Mouse (Mus musculus) heart, embryonic 14.5 days (tissue): ENCODE data around the gene Pus10. TPM values are rescaled to one million over a fixed set of nuclear protein-coding genes. Genes with fewer than 3 reads are reported as not detected.

Experiments used
- ATAC-seq: fragments of 200-750 bp; cut with Nextera tagmentation; 2 replicates; pipeline ENCODE4 v1.8.0; 2017; ENCODE audit warnings: low read depth, moderate TSS enrichment; ENCODE audit not compliant: insufficient number of reproducible peaks, insufficient read depth, low FRiP score
- H3K27ac ChIP-seq, 2 experiments: fragments of 200-500 bp in 1 of 2; fragments of 300-500 bp in 1 of 2; sonication (generic) in 1 of 2; replicated peaks in 1 of 2; 2 replicates each; pipeline ENCODE4 v1.5.1; 2012 to 2014; ENCODE audit warnings: low read depth in 2 of 2, low read length in 2 of 2, control low read depth in 1 of 2, mild to moderate bottlenecking in 1 of 2, mixed read lengths in 1 of 2; ENCODE audit not compliant: control insufficient read depth in 1 of 2, insufficient read depth in 1 of 2
- H3K27me3 ChIP-seq: fragments of 300-500 bp; sonication (generic); 2 replicates; pipeline ENCODE4 v1.6.1; 2014; ENCODE audit warnings: mild to moderate bottlenecking, low read length, control low read depth; ENCODE audit not compliant: control insufficient read depth, insufficient read depth
- H3K36me3 ChIP-seq: fragments of 300-500 bp; sonication (generic); 2 replicates; pipeline ENCODE4 v1.6.1; 2014; ENCODE audit warnings: mild to moderate bottlenecking, control low read depth, low read length, mixed read lengths; ENCODE audit not compliant: control insufficient read depth, insufficient read depth
- H3K4me1 ChIP-seq, 2 experiments: fragments of 200-500 bp in 1 of 2; fragments of 300-500 bp in 1 of 2; sonication (generic) in 1 of 2; 2 replicates each; pipeline ENCODE4 v1.6.1; 2012 to 2014; ENCODE audit warnings: low read length in 2 of 2, control low read depth in 1 of 2, mixed read lengths in 1 of 2; ENCODE audit not compliant: control insufficient read depth in 2 of 2, insufficient read depth in 2 of 2
- H3K4me2 ChIP-seq: fragments of 300-500 bp; sonication (generic); 2 replicates; pipeline ENCODE4 v1.6.1; 2014; ENCODE audit warnings: mild to moderate bottlenecking, low read length
- H3K4me3 ChIP-seq, 2 experiments: fragments of 200-500 bp in 1 of 2; fragments of 300-500 bp in 1 of 2; sonication (generic) in 1 of 2; 2 replicates each; pipeline ENCODE4 v1.5.1; 2012 to 2014; ENCODE audit warnings: low read length in 2 of 2, mild to moderate bottlenecking in 2 of 2, control low read depth in 1 of 2, low read depth in 1 of 2, moderate library complexity in 1 of 2; ENCODE audit not compliant: control insufficient read depth in 1 of 2, insufficient read depth in 1 of 2
- H3K9ac ChIP-seq: fragments of 300-500 bp; sonication (generic); 2 replicates; pipeline ENCODE4 v1.6.1; 2014; ENCODE audit warnings: mild to moderate bottlenecking, low read length
- H3K9me3 ChIP-seq: fragments of 300-500 bp; sonication (generic); 2 replicates; pipeline ENCODE4 v1.6.1; 2016; ENCODE audit warnings: low read length, control low read depth; ENCODE audit not compliant: control insufficient read depth
- WGBS: fragments of 180-500 bp; shearing (Covaris S2); extraction: QIAGEN DNeasy Blood & Tissue Kit; methylation state at CpG from one replicate; pipeline ENCODE4 v1.1.7; 2014; 5-methylcytosine and 5-hydroxymethylcytosine counted together
- polyA plus RNA-seq: library from polyadenylated mRNA; unstranded; fragments of >200 nt; fragmentation: Nextera tagmentation; extraction: Ambion mirVana; gene quantifications from 2 replicates; pipeline ENCODE4 v1.2.1, GENCODE M21; 2014

The Pus10 gene
- polyA plus RNA-seq, 1 experiment from 2014 or later = 11.8 TPM

- Histone ChIP-seq H3K27me3 (no peaks in the 10 kb centered on the region), H3K36me3 (peaks cover 33% of the 10 kb centered on the region), H3K27ac (no peak overlapping the region), H3K4me2 (no peak overlapping the region), H3K9me3 (no peaks in the 10 kb centered on the region), H3K9ac (no peak overlapping the region), H3K4me3 (no peak overlapping the region), H3K4me1 (no peaks in the 10 kb centered on the region)
- WGBS = 75% methylated on average over 4 of the region's 4 CpGs
- no peak for ATAC-seq
These were observed 75.4 kb downstream of the Pus10 start for GRCm38 (mm10) chr11:23740895-23741294.

- no peaks in the 10 kb centered on the region for H3K4me1 ChIP-seq
- no peak overlapping the region for H3K27ac ChIP-seq
- no peaks in the 10 kb centered on the region for H3K27me3 ChIP-seq
- H3K4me3 ChIP-seq = no peak overlapping the region
- H3K9ac ChIP-seq = no peak overlapping the region
- no peaks in the 10 kb centered on the region for H3K9me3 ChIP-seq
- H3K4me2 ChIP-seq = no peak overlapping the region
- no peak for ATAC-seq
- 91% methylated on average over 7 of the region's 7 CpGs for WGBS
- peaks cover 33% of the 10 kb centered on the region for H3K36me3 ChIP-seq
These were observed 75.9 kb downstream of the Pus10 start for GRCm38 (mm10) chr11:23741386-23741785.

- ATAC-seq = no peak
- Histone ChIP-seq H3K9ac (no peak overlapping the region), H3K4me3 (no peak overlapping the region), H3K4me2 (no peak overlapping the region), H3K27me3 (no peaks in the 10 kb centered on the region), H3K9me3 (no peaks in the 10 kb centered on the region), H3K27ac (no peak overlapping the region), H3K36me3 (peaks cover 37% of the 10 kb centered on the region), H3K4me1 (no peaks in the 10 kb centered on the region)
- whole genome bisulfite sequencing = 58% methylated on average over 3 of the region's 3 CpGs
These were observed 78.9 kb downstream of the Pus10 start for GRCm38 (mm10) chr11:23744352-23744751.

GRCm38 (mm10) chr11:23746102-23746501 lies 80.6 kb downstream of the Pus10 start:
- Histone ChIP-seq H3K4me2 (no peak overlapping the region), H3K4me3 (no peak overlapping the region), H3K4me1 (no peaks in the 10 kb centered on the region), H3K9ac (no peak overlapping the region), H3K9me3 (no peaks in the 10 kb centered on the region), H3K36me3 (peaks cover 23% of the 10 kb centered on the region), H3K27ac (no peak overlapping the region), H3K27me3 (no peaks in the 10 kb centered on the region)
- ATAC-seq = no peak
- 85% methylated on average over 4 of the region's 4 CpGs for WGBS

GRCm38 (mm10) chr11:23753136-23753710 lies 87.7 kb downstream of the Pus10 start:
- ATAC-seq = no peak
- H3K27ac ChIP-seq = no peak overlapping the region
- no peak overlapping the region for H3K4me2 ChIP-seq
- WGBS = 82% methylated on average over 1 of the region's 1 CpGs
- H3K27me3 ChIP-seq = no peaks in the 10 kb centered on the region
- no peaks in the 10 kb centered on the region for H3K9me3 ChIP-seq
- no peaks in the 10 kb centered on the region for H3K4me1 ChIP-seq
- H3K4me3 ChIP-seq = no peak overlapping the region
- H3K9ac ChIP-seq = no peak overlapping the region
- H3K36me3 ChIP-seq = 0 out of 2 replicates have a peak, but pooled peaks cover 7% of the 10 kb centered on the region

GRCm38 (mm10) chr11:23754329-23754728 lies 88.9 kb downstream of the Pus10 start:
- no peaks in the 10 kb centered on the region for H3K27me3 ChIP-seq
- no peak for ATAC-seq
- H3K36me3 ChIP-seq = 0 out of 2 replicates have a peak, but pooled peaks cover 7% of the 10 kb centered on the region
- no peaks in the 10 kb centered on the region for H3K4me1 ChIP-seq
- H3K4me3 ChIP-seq = no peak overlapping the region
- H3K4me2 ChIP-seq = no peak overlapping the region
- no peak overlapping the region for H3K27ac ChIP-seq
- H3K9ac ChIP-seq = no peak overlapping the region
- H3K9me3 ChIP-seq = no peaks in the 10 kb centered on the region

GRCm38 (mm10) chr11:23758218-23758617 lies 92.7 kb downstream of the Pus10 start:
- no peak overlapping the region for H3K9ac ChIP-seq
- no peaks in the 10 kb centered on the region for H3K4me1 ChIP-seq
- H3K4me3 ChIP-seq = no peak overlapping the region
- no peaks in the 10 kb centered on the region for H3K9me3 ChIP-seq
- no peak overlapping the region for H3K27ac ChIP-seq
- 87% methylated on average over 2 of the region's 2 CpGs for WGBS
- no peaks in the 10 kb centered on the region for H3K27me3 ChIP-seq
- H3K36me3 ChIP-seq = 0 out of 2 replicates have a peak, but pooled peaks cover 7% of the 10 kb centered on the region
- H3K4me2 ChIP-seq = no peak overlapping the region
- ATAC-seq = no peak

GRCm38 (mm10) chr11:23762635-23763034 lies 97.2 kb downstream of the Pus10 start:
- H3K27me3 ChIP-seq = no peaks in the 10 kb centered on the region
- no peaks in the 10 kb centered on the region for H3K36me3 ChIP-seq
- no peaks in the 10 kb centered on the region for H3K9me3 ChIP-seq
- no peak overlapping the region for H3K4me3 ChIP-seq
- no peaks in the 10 kb centered on the region for H3K4me1 ChIP-seq
- H3K4me2 ChIP-seq = no peak overlapping the region
- no peak overlapping the region for H3K27ac ChIP-seq
- no peak for ATAC-seq
- no peak overlapping the region for H3K9ac ChIP-seq
- 90% methylated on average over 2 of the region's 2 CpGs for WGBS
